Mouse (Mus musculus): ENCODE measurements around the gene Gtdc1.

DNA sequence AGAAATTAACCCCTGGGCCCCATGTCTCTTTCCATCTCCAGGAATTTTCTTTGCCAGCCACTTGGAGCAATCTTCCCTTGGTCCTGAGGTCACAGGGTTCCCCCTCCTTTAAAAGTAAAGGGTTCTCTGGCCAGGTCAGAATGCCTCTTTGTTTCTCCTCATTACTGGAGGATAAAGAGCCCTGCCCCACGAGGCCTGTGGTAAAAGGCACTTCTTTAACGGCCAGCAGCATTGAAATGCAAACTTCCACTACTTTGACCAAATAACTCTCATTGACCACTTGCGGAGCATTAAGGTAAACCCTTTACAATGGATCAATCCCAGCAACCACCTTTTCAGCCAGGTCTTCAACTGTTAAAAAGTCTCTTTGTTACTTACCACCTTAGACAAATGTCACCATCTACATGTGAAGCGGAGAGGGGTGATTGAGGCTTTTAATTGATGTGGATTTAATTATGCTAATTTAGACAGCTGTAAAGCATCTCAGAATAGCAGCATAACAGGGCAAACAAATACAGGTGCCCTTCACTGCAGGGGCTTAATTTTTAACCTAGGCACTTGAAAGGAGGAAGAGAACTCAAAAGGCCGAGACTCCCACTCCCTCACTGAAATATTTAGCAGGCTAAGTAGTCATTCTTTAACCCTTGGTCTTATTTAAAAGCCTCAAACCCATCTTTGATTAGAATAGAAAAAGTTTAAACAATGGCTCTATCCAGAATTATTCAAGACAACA lies 402.1 kb downstream of the Gtdc1 start:
- TF ChIP-seq CTCF (IDR thresholded peaks at IDR 0.05; ENCODE audit: extremely low read depth, insufficient read depth, insufficient read length, insufficient replicate concordance): no peak
- no peak for TF ChIP-seq POLR2A (IDR thresholded peaks at IDR 0.05; ENCODE audit: low read depth, low read length)

Measured in spleen, adult 2 months (tissue).